Mouse (Mus musculus): ENCODE measurements around the gene Lrrc36.
A peak's percentile ranks its signal among the peaks of the same experiment; 100 is the strongest.

Lrrc36 gene

DNA sequence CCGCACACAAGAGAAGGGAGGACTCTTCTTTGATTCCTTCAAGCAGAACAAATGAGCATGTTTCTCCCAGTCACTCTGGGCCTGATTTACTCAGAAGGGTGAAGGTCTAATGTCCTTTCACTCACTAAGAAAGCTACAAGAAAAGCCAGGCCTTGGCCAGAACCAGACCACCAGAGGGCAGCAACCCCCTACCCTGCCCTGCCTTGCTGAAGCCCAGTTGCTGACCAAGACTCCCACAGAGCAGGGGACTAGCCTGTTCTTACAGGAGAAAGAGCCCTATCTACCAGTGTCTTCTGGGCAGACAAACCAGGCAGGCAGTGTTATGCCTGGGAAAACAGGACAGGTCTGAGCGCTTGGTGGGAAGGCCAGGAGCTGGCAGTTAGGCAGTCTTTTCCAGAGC lies 71.0 kb downstream of the Lrrc36 start:
- no peak for DNase-seq

DNA sequence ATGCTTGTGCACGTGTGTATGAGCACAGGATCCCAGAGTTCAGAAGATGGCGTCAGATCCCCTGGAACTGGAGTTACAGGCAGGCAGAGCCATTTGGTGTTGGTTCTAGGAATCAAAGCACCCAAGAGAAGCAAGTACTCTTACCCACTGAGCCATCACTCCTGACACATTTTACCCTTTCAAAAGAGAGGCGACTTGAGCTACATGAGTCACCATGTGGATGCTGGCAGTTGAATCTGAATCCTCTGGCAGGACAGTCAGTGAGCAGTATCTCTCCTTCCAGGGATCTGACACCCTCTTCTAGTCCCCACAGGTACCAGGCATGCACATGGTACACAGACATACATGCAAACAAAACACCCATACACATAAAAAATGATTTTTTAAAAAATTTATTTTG lies 74.7 kb downstream of the Lrrc36 start:
- no peak for DNase-seq

GRCm38 (mm10) chr8:105489281-105489680 lies 75.9 kb downstream of the Lrrc36 start:
- no peak for DNase-seq

- DNase-seq, result no peak
Observed at GRCm38 (mm10) chr8:105493495-105493894, 80.1 kb downstream of the Lrrc36 start.

DNA sequence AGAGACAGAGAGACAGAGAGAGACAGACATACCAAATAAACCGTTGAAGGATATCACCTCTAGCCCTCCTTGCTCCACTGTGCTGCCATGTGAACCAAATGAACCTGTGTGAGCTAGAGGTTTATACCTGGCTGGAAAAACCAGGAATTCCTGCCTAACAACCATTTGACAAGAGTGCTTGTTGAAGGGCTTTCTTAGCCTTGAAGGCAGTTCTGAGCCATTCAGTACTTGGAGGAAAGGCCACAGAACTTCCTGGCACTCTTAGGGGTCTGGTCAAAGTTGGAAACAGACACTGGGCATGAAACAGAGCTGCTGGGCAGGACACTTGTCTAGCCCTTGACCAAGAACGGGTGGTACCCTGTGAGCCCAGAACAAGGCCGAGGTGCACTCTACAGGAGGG lies 81.2 kb downstream of the Lrrc36 start:
- DNase-seq, result no peak

DNA sequence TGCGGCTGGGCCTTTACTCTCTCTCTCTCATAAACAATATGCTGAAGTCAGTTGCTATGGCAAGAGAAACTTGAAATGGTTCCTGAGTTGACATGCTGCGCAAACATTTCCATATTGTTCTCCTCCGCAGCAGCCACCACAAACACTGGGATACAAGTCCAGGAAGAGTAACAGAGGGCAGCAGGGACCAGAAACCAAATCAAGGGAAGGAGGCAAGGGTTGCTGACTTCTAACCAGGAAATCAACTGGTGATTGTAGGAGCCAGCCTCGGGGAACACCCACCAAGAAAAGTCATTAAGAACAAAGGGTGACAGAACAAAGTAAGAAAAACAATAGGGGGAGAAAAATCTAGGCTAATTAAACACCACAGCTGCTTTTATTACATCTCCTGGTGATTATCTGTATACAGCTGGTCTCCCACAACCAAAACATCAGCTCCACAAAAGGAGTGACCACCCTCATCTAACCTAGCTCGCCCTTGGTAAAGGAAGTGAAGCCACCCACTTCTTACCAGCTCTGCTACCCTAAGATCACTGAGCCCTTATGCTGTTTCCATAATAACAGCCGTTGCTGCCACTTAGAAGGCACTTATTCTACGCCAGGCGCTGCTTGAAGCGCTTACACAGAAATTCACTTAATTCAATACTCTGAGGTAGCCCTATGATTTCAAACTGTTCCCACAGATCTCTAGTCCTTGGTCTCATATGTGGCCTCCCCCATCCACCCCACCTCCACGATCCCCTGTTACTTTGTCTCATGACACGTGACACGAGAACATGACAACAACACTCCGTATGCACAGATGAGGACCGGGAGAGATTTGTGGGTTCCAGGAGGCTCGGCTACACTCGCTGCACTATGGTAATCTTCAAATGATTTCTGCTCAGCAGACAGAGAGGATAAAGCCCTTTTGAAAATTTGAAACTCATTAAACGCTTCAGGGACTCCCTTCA lies 82.3 kb downstream of the Lrrc36 start:
- no peak for DNase-seq

GRCm38 (mm10) chr8:105496439-105497180 lies 83.2 kb downstream of the Lrrc36 start, which contains the start of gene Zdhhc1:
Zdhhc1 (minus strand) TSS chr8:105496902.
- peak; percentile 89 for DNase-seq

GRCm38 (mm10) chr8:105499787-105500186 lies 86.4 kb downstream of the Lrrc36 start:
- no peak for DNase-seq

DNA sequence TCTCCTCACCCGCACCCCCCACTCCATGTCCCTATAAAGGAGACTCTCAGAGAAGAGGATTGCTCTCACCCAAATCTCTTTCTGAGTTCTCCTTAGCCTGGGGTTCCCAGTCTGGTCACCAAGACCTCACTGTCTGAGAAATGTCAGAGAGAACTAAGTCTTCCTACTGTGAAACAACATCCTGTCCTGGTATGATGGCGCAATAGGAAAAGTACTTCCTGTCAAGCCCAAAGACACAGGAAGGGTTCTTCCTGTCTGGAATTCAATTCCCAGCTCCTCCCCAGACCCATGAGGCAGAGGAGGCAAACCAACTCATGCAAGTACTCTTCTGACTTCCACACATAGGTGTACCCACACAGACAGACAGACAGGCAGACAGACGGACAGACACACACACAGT lies 91.2 kb downstream of the Lrrc36 start:
- no peak for DNase-seq

GRCm38 (mm10) chr8:105506977-105507376 lies 93.6 kb downstream of the Lrrc36 start:
- no peak for DNase-seq

DNA sequence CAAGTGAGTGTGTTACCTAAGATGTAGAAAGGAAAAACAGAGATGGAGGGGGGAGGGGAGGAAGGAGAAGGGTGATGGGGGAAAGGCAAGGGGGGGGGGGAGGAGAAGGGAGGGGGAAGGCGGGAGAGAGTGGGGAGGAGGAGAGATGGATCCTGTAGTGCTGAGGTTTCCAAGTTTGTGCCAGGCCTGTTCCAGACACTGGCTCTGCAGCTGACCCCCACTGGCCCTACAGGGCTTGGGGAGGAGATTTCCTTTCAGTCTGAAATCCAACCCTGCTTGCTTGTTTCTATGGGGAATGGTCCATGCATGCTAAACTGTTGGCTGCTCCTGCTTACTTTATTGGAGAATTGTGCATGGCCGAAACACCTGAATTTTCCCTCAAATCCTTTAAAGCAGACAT lies 95.4 kb downstream of the Lrrc36 start:
- no peak for DNase-seq

- DNase-seq, result no peak
Observed at GRCm38 (mm10) chr8:105509997-105510735, 96.8 kb downstream of the Lrrc36 start.
